Mouse (Mus musculus) thymus, adult 2 months (tissue): ENCODE data around the gene Nfx1.

Source experiments
- CTCF ChIP-seq: fragments of 200-500 bp; IDR thresholded peaks from 2 replicates; pipeline ENCODE4 v1.5.1; 2012; ENCODE audit warnings: mild to moderate bottlenecking, control low read depth, low read length, moderate library complexity, borderline replicate concordance; ENCODE audit not compliant: control insufficient read depth, poor library complexity, insufficient read depth; ENCODE audit errors: extremely low read depth
- POLR2A ChIP-seq: fragments of 200-500 bp; IDR thresholded peaks from 2 replicates; pipeline ENCODE4 v1.6.1; 2012; ENCODE audit warnings: mild to moderate bottlenecking, low read length, control low read depth, moderate library complexity; ENCODE audit not compliant: control insufficient read depth, poor library complexity, insufficient read depth; ENCODE audit errors: extremely low read depth

DNA sequence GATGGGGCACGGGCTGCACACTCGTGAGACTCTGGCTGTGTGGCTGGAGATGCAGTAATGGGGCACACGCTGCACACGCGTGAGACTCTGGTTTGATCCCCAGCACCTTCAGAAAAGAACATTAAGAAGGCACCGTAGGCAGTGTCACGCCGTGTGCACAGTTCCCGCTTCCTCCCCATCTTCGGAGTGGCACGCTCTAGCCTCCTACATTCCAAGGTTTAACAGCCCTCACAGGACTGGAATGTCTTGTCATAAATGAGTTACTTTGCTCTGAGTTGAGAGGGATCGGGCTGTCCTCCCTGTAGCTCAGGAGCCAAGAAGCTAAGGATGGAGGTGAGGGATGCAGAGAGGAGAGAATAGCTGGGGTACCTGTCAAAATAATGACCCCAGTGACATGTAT lies 72.2 kb downstream of the Nfx1 start:
- no peak for TF ChIP-seq POLR2A
- no peak for TF ChIP-seq CTCF
